Mouse (Mus musculus) frontal cortex, postnatal 14 days (tissue): ENCODE measurements around the gene Nos1.

ENCODE experiments used
- DNase-seq, 2 experiments: peaks; one replicate each; pipeline ENCODE4 v3.0.0; 2022; ENCODE audit warnings: low spot score in 2 of 2

The Nos1 gene

DNA sequence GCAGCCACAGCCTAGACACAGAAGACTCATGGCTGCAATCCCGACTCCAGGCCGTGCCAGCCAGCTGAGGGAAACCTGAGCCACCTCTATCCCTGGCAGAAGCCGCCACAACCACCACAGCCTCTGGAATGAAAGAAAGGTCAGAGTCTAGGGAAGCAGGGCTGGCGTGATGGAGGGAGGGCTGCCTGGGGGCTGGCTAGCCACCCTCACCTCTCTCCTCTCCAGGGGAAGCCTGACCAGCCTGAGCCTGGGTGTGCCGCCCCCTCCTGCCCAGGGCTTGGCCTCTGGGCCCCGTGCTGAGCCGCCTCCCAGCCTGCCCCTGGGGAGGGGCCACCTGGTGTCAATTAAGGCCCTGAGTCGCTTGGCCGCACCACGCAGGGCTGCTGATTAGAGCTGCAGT lies at the start of gene Nos1:
TSS of gene Nos1 (plus strand) at position 352 of the 400 bp plus-strand sequence.
- DNase-seq: no peak

- DNase-seq: no peak
Observed at GRCm38 (mm10) chr5:117731311-117731710, 49.5 kb upstream of the Nos1 start.

DNA sequence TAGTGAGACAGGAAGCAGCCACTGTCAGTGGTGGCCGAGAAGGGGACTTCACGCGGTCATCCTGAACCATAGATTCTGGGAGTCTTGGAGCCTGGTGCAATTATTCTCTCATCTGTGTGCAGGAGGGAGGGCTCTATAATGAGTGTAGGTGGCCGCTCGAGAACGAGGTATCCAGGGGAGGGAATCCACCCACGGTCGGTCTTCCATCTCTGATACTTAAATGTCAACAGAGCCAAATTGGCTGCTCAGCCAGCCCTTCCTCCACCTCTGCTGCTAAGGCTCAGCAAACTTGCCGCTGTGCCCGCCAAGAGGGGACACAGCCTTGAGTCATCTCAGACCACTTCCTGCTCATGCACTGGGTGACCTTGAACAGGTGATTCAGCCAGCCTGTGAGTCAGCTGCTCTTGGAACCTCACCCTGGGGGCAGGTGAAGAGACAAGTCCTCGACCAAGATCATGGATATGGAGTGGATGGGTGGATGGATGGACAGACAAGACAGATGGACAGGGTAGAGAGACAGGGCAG lies 36.1 kb upstream of the Nos1 start:
- DNase-seq: no peak

GRCm38 (mm10) chr5:117749353-117749752 lies 31.5 kb upstream of the Nos1 start:
- no peak for DNase-seq

DNA sequence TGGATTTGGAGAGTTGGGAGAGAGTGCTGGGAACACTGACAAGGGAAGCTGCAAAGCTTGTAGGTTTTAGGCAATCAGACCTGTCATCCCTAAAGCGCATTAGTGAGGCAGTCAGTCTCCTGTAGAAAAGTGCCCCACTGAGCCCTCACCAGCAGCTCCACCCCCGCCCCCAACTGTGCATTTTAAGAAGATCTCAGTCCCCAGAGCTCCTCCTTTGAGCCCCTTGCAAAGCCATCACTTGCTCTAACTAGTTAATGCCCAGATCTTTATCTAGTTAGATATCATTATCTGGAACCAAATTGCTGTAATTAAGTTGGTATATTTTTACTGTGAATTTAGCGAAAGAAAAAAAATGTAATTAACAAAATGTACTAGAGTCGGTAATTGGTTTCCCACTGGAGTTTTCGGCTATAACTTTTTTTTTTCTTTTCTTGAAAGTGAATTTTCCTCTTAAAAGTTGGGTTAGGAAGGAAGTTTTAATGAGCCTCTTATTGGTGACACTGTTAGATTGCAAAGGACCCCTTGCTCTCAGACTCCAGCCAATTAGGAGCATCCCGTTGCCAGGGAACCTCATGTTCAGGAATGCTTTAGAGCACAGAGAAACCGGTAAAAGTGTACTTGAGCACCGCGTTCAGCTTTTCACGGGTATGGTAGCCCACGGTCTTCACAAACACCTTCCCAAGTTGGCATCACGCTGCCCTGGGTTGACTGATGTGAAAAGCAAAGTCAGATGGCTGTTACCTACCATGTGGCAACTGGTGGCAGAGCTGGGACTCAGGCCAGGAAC lies 22.9 kb upstream of the Nos1 start:
- DNase-seq: no peak

GRCm38 (mm10) chr5:117761181-117761832 lies 19.5 kb upstream of the Nos1 start:
- no peak for DNase-seq

- DNase-seq: no peak
Observed at GRCm38 (mm10) chr5:117764496-117764895, 16.3 kb upstream of the Nos1 start.

DNA sequence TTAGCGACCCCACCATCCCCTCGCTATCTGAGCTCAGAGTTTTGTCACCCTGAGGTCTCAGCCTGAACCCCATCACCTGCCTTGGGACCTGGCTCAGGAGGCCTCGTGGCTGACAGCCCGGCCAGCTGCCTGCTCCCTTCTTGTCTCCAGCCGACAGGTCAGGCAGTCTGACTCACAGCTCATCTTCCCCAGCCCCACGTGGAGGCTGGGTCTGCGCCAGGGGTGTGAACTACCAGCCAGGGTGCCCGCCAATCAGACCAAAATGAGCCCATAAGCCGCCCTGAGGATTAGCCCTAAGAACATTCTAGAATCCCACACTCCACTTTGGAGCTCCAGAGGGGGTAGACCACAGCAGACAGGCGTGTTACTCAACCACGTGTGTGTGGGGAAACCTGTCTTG lies 1.7 kb upstream of the Nos1 start:
- DNase-seq: no peak

GRCm38 (mm10) chr5:117781178-117781577 lies 346 bp downstream of the Nos1 start:
- no peak for DNase-seq

GRCm38 (mm10) chr5:117790071-117790470 lies 9.2 kb downstream of the Nos1 start:
- DNase-seq: no peak

DNA sequence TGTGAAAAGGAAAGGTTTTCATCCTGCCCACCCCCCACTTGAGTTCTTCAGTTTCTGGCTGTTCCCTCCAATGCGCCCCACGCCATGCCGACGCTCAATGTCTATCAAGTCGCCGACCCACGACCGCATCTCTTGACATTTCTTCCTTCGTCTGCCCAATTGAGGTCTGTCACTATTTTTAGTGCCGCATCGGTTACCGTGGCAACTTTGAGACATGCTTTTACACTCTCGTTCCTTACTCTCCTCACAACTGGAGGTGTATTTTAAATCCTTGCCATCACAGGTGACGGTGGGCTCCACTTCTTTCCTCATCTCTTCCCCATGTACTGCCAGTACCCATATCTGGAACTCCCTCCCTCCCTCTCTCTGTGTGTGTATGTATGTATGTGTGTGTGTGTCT lies 11.0 kb downstream of the Nos1 start:
- no peak for DNase-seq

DNA sequence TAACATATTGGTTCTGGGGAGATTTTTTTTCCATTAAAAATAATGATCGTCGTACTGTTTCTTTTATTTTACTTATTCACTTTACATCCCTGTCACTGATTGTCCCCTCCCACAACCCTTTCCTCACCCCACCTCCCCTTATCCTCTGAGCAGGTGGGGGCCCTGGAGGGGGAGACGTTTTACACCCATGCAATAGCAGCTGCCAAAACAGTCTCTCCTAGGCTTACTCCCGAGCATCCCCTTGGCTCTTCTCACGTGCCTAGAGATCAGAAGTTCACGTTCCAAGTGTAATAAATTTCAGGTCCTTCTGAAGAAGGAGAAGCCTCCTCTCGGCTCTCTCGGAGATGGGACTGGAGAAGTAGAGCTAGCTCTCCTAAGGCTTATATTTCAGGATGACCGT lies 20.0 kb downstream of the Nos1 start:
- no peak for DNase-seq

DNA sequence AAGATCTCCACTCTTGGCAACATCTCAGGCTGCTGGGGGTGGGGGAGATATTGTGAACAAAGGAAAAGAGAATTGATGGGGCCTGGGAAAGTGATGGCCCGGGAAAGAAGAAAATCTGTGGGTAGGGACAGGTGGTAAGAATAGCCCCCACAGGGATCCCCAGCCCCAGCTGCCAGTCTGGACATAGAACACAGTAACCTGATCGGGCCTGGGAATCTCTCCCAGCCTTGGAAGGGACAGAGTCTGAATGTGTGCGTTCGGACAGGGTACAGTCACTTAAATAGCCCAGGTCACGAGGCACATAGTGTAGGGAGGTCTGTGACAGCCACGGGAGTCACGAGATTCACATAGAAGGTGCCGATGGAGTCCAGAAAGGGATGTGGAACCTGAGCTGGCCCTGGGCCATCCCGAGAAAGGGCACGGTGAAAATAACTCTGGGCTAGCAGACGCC lies 21.3 kb downstream of the Nos1 start:
- no peak for DNase-seq

DNA sequence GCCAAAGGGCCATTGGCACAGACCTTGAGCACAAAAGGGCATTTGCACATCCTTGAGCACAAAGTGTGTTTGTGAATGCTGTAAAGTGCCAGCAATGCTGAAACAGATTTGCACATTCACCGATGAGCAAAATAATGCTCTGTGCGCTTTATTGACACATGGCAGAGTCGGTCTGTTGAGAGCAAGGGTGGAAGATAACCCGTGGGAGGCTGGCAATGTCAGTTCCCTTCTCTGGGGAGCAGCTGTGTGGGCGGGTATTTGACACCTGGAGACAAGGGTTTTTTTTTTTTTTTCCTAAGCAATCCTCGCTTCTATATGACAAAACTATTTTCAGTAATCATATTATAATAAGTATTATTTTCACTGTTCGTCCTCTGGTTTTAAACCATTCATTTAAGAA lies 22.7 kb downstream of the Nos1 start:
- DNase-seq: no peak

DNA sequence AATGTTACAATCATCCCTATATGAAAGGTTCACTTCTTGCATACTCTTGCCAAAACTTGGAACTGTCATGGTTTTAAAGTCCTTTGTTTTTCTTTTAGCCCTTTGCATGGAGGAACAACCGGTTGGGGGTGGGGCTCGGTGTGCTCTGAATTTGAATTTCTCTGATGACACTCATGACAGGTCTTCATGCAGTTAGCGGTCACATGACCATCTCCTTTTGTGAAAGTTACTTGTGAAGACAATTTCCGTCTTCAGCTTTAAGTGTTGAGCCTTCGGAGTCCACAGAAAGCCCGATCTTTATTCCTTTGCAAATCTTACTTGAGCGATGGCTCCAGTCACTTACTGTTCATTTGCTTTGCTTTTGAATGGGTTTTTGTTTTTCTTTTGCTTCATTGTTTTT lies 30.1 kb downstream of the Nos1 start:
- DNase-seq: no peak

DNA sequence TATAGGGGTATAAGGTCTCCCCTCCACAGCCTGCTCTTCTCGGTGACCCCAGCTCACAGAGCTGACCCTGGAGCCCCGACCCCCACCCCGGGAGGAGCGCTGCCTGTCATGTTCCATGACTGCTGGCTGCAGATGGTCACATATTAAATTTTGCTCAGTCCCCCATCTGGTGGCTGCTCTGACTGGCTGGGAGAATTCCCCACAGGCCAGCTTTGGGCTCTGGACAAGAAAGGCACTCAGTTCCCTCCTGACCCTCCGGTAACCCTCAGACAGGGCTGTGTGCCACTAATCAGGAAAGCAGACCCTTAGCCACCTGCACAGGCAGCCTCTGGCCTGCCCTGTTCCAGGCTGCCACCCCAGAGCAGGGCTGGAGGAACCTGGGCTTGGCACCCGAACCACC lies 38.0 kb downstream of the Nos1 start:
- no peak for DNase-seq

DNA sequence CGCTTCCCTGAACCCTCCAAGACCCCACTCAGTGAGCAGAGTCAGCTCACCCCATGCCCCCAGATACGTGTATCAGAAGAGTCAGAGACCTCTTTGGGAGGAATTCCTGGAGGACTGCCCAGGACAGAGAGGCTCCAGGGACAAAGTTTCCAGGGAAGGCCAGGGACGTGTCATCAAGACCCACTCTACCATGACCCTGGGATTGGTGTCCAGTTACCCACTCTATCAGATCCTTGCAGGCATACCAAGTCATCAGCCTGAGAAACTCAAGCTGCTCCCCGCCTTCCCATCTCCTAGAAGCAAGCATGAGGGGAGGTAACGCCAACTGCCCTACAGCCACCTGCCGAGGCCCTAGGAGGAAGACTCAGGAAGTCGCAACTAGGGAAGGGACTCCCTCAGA lies 39.6 kb downstream of the Nos1 start:
- no peak for DNase-seq

GRCm38 (mm10) chr5:117823811-117824210 lies 43.0 kb downstream of the Nos1 start:
- DNase-seq: no peak

DNA sequence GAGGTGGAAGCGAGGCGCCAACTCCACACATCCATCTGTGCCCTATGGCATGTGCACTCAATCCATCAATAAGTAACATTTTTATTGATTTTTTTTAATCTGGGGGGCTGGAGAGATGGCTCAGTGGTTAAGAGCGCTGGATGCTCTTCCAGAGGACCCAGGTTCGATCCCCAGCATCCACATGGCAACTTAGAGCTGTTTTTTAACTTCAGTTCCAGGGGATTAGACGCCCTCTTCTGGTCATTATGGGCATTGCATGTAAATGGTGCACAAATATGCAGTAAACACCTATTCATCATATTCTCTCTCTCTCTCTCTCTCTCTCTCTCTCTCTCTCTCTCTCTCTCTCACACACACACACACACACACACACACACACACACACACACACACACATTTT lies 43.7 kb downstream of the Nos1 start:
- no peak for DNase-seq

DNA sequence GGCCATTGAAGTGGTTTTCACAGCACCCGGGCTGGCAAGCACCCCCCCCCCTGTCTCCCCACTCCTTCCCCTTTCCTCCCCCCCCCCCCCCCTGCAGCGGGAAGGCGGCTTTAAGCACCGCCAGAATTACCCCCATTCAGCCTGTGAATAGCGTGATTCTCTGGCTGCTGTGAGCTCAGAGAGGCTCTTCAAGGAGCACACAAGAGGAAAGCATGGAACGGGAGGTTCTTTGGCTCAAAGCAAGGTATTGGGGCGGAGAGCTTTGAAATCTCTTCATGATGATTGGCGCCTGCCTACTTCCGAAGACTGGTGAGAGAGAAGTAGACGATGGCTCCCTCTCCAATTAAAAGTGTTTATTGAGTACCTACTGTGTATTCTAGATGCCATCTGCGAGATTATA lies 44.5 kb downstream of the Nos1 start:
- no peak for DNase-seq

DNA sequence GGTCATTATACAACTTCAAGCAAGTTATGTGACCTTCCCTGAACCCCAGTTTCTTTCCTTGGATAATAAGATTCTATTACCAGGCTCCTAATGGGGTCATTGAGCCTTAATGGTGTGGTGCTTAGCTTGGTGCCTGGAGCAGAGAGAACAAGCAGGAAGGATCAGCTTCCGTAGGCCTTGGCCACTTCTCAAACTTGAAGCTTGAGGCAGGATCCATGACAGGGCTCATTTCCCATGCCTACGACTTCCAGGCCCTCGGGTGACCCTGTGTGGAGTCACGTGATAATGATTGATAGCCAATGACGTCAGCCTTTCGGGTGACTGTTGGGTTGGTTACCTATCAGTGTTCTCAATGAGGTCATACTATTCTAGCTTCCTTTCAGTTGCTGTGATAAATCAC lies 46.5 kb downstream of the Nos1 start:
- DNase-seq: no peak

DNA sequence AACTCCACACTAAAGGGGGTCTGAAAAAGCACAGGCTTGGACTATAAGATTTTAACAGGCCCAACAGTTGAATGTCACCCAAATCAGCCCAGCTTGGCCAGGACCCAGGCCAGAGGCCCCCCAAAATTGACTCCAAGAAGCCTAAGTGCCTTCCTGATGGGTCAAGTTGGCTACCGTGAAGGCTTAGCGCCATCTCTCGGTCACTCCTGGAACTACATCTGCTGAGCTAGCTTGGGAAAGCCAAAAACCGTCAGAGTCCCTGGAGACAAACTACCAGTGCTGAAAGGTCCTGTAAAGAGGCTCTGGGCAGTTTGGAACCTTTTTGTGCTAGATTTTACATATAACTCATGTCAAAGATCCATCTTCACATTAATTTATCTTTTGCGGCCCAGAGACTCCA lies 56.1 kb downstream of the Nos1 start:
- peak; percentile 27 to 77 for DNase-seq

GRCm38 (mm10) chr5:117837731-117838130 lies 56.9 kb downstream of the Nos1 start:
- no peak for DNase-seq
